Mouse (Mus musculus): ENCODE measurements around the gene Cops8.

DNA sequence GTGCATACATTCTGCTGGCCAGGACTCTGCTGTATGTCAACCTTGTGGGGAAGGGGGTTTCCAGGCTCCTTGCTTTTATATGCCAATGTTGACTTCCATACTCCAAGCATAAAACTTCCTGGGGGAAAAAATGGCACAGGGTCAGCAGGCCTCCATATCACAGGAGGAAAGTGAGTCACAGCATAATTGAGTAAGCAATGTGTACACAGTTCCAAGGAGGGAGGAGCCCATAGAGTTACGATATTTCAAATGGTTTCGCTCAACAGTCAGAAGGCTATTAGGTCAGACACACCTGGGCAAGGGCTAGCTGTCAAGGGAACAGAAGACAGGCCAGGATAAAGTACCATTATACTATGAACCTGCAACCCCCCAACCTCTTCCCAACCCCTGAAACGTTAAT lies 1.7 kb upstream of the Cops8 start:
- TF ChIP-seq CTCF (IDR thresholded peaks at IDR 0.05; ENCODE audit: low read depth, low read length) (no peak), GATA1 (IDR thresholded peaks at IDR 0.05; ENCODE audit: borderline replicate concordance, low read length) (no peak)
